Mouse (Mus musculus): ENCODE data around the gene Kcne2.

Gene Kcne2

DNA sequence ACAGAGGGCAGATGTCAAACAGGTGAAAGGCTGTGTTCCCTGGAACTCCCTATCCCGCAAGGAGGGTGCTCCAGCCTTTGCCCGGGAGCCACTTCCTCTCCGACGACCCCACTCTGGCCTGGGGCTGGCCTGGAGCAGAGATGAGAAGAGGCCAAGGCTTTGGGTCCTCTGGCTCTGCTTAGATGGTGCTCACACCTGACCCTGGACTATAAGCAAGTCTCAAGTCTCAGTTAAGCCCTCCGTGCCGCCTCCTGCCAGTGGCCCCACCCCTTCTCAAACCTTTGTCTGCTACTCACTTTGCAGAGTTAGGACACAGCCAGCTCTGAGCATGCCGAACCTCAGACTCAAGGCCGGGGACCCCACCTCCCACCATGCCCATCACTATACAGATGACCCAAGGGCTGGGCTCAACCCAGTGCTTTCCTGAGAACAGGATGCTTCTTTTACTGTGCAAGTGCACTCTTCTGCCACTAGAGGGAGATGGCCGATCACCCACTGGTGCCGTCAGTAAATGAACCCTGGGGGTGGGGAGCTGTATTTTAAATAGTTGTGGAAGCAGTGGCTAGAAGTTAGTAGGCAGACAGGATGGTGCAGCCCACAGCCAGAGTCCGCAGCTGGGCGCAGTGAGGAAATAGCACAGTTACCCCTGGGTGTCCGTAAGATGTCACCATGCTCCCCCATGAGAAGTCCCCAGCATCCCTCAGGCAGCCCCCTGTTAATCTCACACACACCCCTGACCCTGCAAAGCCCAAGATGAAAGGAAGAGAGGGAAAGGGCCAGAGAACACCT lies 22.0 kb downstream of the Kcne2 start:
- DNase-seq (ENCODE audit: low read depth), result peak; percentile 40

- DNase-seq (ENCODE audit: low read depth), result no peak
Measured at GRCm38 (mm10) chr16:92316049-92316738, 24.0 kb downstream of the Kcne2 start.

DNA sequence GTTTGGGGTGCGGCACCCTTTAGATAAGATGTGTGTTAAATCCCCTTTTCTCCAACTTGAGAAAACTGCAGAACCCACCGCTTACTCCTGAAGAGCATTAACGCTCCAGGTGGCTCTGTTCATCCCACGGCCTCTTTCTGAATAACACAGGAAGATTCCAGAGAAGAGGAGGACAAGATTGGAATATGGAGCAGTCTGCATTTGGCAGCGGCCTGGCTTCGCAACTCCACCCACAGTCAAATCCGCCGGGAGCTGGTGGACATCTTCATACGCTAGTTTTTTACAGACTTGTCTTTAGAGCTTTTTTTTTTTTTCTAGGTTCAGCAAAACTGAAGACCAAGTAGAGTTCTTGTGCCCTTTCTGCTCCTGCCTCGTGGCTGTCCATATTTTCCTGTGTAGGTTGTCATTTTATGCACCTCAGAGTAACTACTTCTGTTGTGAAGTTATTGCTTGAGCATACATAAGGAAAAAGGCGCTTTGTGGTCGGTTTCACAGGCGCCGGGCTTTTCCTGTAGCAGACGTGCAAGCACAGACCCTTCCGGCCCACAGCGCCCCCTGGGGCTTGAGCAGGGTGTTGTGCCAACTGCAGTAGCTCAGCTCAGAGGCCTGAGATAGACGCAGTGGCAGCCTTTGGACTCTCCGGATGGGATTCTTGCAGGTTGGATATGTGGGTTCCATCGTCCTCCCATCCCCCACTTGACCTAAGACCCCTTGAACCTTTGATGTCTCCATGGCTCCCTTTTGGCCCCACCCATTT lies 27.3 kb downstream of the Kcne2 start:
- DNase-seq (ENCODE audit: low read depth), result peak; percentile 48

DNA sequence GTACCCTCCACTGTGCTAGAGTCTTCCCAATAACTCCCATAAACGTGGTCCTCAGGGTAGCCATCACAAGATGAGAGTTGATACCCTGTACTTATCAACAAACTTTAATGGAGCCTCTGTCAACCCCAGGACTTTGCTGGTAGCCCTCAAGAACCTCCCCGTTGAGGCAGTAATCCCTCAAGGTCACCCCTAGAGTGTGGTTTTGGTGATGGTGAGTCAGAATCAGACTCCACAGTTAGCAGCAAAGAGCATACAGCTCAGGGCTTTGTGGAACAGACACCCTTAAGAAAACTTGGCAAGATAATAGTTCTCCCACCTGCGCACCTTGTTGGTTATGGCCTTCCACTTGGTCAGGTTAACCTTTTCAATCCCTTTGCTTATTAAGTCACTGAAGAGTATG lies 28.2 kb downstream of the Kcne2 start:
- DNase-seq (ENCODE audit: low read depth), result no peak

DNA sequence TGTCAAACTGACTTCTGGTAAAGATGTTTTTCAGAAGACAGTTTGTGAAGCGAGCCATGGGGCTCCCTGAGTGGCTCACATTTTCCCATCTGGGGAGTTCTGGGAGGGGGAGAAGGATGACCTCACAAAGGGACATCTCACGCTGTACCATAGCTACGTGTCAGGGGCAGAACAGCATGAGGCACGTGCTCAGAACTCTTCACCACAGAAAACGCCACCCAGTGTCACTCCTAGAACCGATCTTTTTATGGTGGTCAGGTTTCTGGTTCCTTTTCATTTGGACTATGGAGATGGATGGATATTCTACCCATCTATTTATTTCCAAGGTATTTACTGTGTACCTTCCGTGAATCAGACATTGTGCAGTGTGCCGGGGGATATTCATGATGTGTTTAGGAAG lies 29.2 kb downstream of the Kcne2 start, which contains the start of gene Fam243:
Fam243 (minus strand) TSS at position 101 of the 400 bp plus-strand sequence.
- no peak for DNase-seq (ENCODE audit: low read depth)

DNA sequence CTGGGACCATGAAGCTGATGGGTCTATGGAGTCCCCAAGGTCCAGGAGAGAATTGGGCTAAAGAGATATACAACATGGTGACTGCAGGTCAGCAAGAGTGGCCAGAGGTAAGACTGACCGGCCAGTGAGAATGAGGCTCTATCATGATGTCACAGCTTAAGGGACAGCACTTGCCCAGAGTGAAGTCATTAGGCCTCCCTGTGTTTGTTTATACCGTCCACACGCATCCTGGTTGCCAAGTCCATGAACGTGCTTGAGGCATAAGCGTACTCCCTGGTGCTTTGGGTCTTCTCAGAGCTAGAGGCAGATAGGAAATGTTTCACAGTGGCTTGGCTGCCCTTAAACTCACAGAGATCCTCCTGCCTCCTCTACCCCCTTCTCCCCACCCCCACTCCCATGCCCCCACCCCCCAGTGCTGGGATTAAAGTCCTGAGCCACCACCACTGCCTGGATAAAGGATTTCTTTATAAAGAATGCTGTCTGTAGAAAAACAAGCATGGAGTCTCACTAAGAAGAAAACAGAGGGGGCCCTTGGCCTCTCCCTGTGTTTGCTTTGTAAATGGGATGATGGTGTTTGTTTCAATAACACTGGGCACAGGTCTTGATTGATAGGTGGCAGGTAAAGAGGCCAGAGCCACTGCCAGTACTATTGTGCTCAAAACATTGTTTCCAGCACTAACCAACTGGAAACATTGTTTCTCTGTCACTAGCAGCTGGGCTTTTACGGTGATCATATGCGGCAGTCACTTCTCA lies 32.3 kb downstream of the Kcne2 start:
- no peak for DNase-seq (ENCODE audit: low read depth)

DNA sequence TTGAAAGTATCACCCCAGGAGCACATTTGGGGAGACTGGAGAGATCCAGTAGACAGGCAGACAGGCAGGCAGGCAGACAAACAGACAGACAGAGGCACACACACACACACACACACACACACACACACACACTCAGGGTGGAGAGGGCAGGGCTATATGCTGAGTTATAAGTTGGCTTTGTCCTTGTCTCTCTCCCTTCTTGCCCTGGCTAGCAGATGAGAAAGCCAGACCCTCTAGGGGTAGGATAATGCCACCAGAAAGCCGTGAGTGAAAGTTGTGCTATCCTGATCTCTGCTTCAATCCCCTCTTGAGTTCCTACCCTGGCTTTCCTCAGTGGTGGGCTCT lies 32.8 kb downstream of the Kcne2 start:
- no peak for DNase-seq (ENCODE audit: low read depth)

DNA sequence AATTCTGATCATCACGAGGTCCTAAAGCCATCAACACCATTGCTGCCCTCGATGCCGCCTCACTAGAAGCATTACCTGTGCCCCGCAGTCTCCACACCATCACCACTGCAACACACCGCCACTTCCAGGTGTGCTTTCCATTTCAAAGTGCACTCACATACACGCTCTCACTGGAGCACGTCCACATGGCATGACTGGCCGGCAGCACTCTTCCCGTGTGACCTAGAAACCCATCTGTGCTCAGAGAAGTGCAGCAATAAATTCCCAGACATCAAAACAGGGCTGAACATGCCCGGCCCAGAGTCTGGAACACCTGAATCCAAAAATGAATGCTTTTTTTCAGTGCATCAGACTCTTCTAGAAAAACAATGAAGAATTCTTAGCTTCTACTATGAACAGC lies 35.7 kb downstream of the Kcne2 start:
- DNase-seq (ENCODE audit: low read depth), result no peak

GRCm38 (mm10) chr16:92330966-92331365 lies 38.8 kb downstream of the Kcne2 start:
- DNase-seq (ENCODE audit: low read depth), result no peak

DNA sequence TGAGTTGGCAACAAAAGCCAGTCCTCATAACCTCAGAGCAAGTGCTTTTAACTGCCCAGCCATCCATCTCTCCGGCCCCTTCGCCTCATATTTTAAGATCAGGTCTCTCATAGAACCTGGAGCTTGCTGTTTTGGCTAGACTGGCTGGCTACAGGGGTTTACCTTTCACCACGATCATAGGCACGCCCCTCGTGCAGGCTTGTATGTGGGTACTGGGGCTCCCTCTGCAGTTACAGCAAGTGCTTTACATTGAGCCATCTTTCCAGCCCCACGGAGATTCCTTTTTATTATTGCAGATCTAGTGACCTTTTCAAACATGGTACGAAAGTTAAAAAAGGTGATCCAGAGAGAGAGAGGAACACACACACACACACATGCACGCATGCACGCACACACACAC lies 42.4 kb downstream of the Kcne2 start:
- no peak for DNase-seq (ENCODE audit: low read depth)

DNA sequence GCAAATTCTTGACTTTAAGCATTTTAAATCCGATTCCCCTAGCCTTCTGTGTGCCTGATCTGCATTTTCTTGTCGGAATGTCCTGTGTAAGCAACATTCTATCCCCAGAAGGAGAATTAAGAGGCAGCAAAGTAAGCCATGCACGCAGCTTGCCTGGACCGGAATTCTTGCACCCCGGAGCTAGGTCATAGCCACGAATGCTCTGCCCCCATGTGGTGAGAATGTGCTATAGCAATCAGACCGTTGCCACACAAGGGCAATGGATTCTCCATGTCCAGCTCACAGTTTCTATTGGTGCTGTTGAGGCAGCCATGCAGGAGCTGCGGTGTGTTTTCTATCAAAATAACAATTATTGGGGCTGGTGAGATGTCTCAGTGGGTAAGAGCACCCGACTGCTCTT lies 44.1 kb downstream of the Kcne2 start:
- peak; percentile 56 for DNase-seq (ENCODE audit: low read depth)

DNA sequence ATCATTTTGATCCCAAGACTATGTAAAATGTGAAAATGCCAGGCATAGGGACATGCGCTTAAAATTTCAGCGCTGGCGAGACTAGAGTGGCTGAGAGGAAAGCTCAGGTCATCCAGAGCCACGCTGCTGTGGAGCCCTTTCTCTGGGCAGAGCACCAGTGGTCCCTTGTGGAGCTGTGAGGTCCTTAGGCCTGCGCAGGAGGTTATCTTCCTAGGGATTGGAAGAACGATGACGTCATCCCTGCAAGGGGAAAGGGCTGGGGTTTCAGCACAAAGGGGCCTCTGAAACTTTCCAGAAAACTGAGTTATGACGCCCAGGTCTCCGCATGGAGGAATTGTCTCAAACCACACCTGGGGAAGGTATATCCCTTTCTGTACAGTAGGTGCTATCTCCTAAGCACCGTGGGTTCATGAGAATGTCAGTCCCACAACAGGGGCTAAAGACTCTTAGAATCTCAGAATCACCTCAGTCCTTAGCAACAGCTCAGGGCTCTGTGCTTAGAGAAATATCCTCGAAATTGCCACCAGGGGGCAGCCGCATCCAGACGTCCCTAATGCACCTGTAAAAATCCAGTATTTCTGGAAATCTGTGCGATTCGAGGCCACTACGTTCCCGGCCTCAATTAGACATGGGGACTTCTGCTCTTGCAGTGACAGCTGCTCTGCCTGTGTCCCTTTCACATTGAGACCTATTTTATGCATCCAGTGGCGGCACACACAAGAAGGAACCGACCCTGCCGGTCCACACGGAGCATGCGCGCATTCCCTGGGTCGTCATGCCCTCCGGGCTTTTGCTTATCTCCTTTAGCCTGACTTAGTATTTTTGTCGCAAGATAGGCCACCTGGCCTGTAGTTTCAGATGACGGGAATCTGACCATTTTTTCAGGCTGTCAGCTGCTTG lies 48.7 kb downstream of the Kcne2 start:
- DNase-seq (ENCODE audit: low read depth), result peak; percentile 77

- no peak for DNase-seq (ENCODE audit: low read depth)
Measured at GRCm38 (mm10) chr16:92345177-92345576, 53.0 kb downstream of the Kcne2 start.

- DNase-seq (ENCODE audit: low read depth), result no peak
Measured at GRCm38 (mm10) chr16:92346297-92346916, 54.2 kb downstream of the Kcne2 start.

Measured in c-Kit-positive CD71-positive TER-119-negative erythroid progenitor cells, embryonic 14.5 days (primary cell).